Mouse (Mus musculus) yolk sac, embryonic 10.5 days (tissue): ENCODE measurements around the gene Foxp1.

Source experiments
- DNase-seq: peaks from one replicate; pipeline ENCODE4 v3.0.0-alpha.2; 2017; ENCODE audit warnings: low spot score

Gene Foxp1

GRCm38 (mm10) chr6:99522359-99523108 is at the start of gene Foxp1:
Foxp1 (minus strand) TSS chr6:99522721.
- DNase-seq = peak; percentile 84

GRCm38 (mm10) chr6:99572071-99572470 is 49.5 kb upstream of the Foxp1 start:
- no peak for DNase-seq

GRCm38 (mm10) chr6:99566921-99567320 is 44.4 kb upstream of the Foxp1 start:
- no peak for DNase-seq

GRCm38 (mm10) chr6:99564766-99565165 is 42.2 kb upstream of the Foxp1 start:
- no peak for DNase-seq

GRCm38 (mm10) chr6:99556950-99557349 is 34.4 kb upstream of the Foxp1 start:
- no peak for DNase-seq

GRCm38 (mm10) chr6:99552816-99553215 is 30.3 kb upstream of the Foxp1 start:
- DNase-seq = no peak

GRCm38 (mm10) chr6:99546416-99546815 is 23.9 kb upstream of the Foxp1 start:
- no peak for DNase-seq

GRCm38 (mm10) chr6:99545437-99545836 is 22.9 kb upstream of the Foxp1 start:
- DNase-seq = no peak

- no peak for DNase-seq
Observed at GRCm38 (mm10) chr6:99541105-99541504, 18.6 kb upstream of the Foxp1 start.

- no peak for DNase-seq
Observed at GRCm38 (mm10) chr6:99540653-99541052, 18.1 kb upstream of the Foxp1 start.

- DNase-seq = no peak
Observed at GRCm38 (mm10) chr6:99540146-99540545, 17.6 kb upstream of the Foxp1 start.

GRCm38 (mm10) chr6:99538194-99538941 is 15.8 kb upstream of the Foxp1 start:
- no peak for DNase-seq

- no peak for DNase-seq
Observed at GRCm38 (mm10) chr6:99534211-99534745, 11.8 kb upstream of the Foxp1 start.

GRCm38 (mm10) chr6:99532458-99532857 is 9.9 kb upstream of the Foxp1 start:
- peak; percentile 37 for DNase-seq

- DNase-seq = no peak
Observed at GRCm38 (mm10) chr6:99528972-99529371, 6.5 kb upstream of the Foxp1 start.

- DNase-seq = no peak
Observed at GRCm38 (mm10) chr6:99527457-99528105, 5.1 kb upstream of the Foxp1 start.

GRCm38 (mm10) chr6:99525351-99525750 is 2.8 kb upstream of the Foxp1 start:
- DNase-seq = no peak

- DNase-seq = no peak
Observed at GRCm38 (mm10) chr6:99523679-99524370, 1.3 kb upstream of the Foxp1 start.

GRCm38 (mm10) chr6:99523109-99523632 is 650 bp upstream of the Foxp1 start:
- DNase-seq = peak; percentile 89

- peak; percentile 58 for DNase-seq
Observed at GRCm38 (mm10) chr6:99521641-99522358, 721 bp downstream of the Foxp1 start.

GRCm38 (mm10) chr6:99521038-99521640 is 1.4 kb downstream of the Foxp1 start:
- DNase-seq = peak; percentile 83
